30 mouse cellular contexts compared by ENCODE assay signal in genomic region chr9:121784801-121785200, GRCm38 (mm10). TPM values are rescaled to one million over a fixed set of nuclear protein-coding genes. Genes with fewer than 3 reads are reported as not detected.
"Had no signal": no experiment of that assay in that cellular context is flagged by ENCODE, and none has a peak within 500 bp of the region (broad histone marks: within the 10 kb centered on the region; RNA-seq: fewer than 3 reads in every experiment).

No protein-coding gene starts in this region.

- H3K9me3 ChIP-seq: heart, embryonic 13.5 days; hindbrain, embryonic 10.5 days; hindbrain, embryonic 12.5 days; intestine, embryonic 15.5 days; limb, embryonic 10.5 days; limb, embryonic 12.5 days; liver, embryonic 13.5 days; liver, embryonic 15.5 days had no signal

- DNase-seq: gastrocnemius, postnatal 10 days; gastrocnemius, postnatal 25 days; heart, adult 18-20 months; heart, postnatal 4 days; kidney, adult 18-20 months; kidney, adult 8-10 months; kidney, postnatal 10 days; kidney, postnatal 25 days; kidney, postnatal 4 days; liver; liver, embryonic 13.5 days; liver, postnatal 0 days had no signal

- H3K36me3 ChIP-seq: heart, embryonic 13.5 days; hindbrain, embryonic 10.5 days; hindbrain, embryonic 12.5 days; intestine, embryonic 15.5 days; limb, embryonic 10.5 days; limb, embryonic 12.5 days; liver, embryonic 13.5 days; liver, embryonic 15.5 days had no signal

- H3K4me1 ChIP-seq: hindbrain, embryonic 10.5 days; hindbrain, embryonic 12.5 days; intestine, embryonic 15.5 days; limb, embryonic 10.5 days; limb, embryonic 12.5 days; liver, embryonic 13.5 days; liver, embryonic 15.5 days had no signal

- H3K27ac ChIP-seq: heart, embryonic 13.5 days; hindbrain, embryonic 10.5 days; hindbrain, embryonic 12.5 days; hindbrain, embryonic 14.5 days; intestine, embryonic 15.5 days; layer of hippocampus, adult 2 months; left cerebral cortex, adult 2 months; limb, embryonic 10.5 days; limb, embryonic 12.5 days; liver, embryonic 13.5 days; liver, embryonic 15.5 days had no signal

- H3K4me2 ChIP-seq: heart, embryonic 11.5 days; heart, embryonic 13.5 days; hindbrain, embryonic 12.5 days; hindbrain, embryonic 14.5 days; intestine, embryonic 15.5 days; limb, embryonic 12.5 days; liver, embryonic 11.5 days; liver, embryonic 13.5 days; liver, embryonic 15.5 days had no signal

- H3K27me3 ChIP-seq: liver, embryonic 13.5 days; liver, embryonic 15.5 days had no signal

- ATAC-seq: hindbrain, embryonic 16.5 days; inflammation-experienced regulatory T-cells, adult 6 months; intestine, embryonic 15.5 days; intestine, postnatal 0 days; liver, postnatal 0 days had no signal

- H3K9ac ChIP-seq: heart, embryonic 13.5 days; hindbrain, embryonic 12.5 days; hindbrain, embryonic 14.5 days; intestine, embryonic 15.5 days; limb, embryonic 12.5 days; liver, embryonic 13.5 days; liver, embryonic 15.5 days; liver, postnatal 0 days had no signal

- H3K4me3 ChIP-seq: heart, embryonic 13.5 days; hindbrain, embryonic 10.5 days; hindbrain, embryonic 12.5 days; intestine, embryonic 15.5 days; layer of hippocampus, adult 2 months; left cerebral cortex, adult 2 months; limb, embryonic 10.5 days; limb, embryonic 12.5 days; liver, embryonic 13.5 days; liver, embryonic 15.5 days had no signal

RNA-seq across cellular contexts. Expression of gene Klhl40, which starts 7.4 kb away (rescaled TPM):
- polyA plus RNA-seq: inflammation-experienced regulatory T-cells, adult 6 months; liver, embryonic 11.5 days had no signal

RNA-seq across cellular contexts. Expression of gene Hhatl, which starts 7.5 kb away (rescaled TPM):
- total RNA-seq: granulocyte monocyte progenitor cell, adult 5-6 weeks had no signal
- polyA plus RNA-seq: hindbrain, embryonic 10.5 days; hindbrain, embryonic 14.5 days; inflammation-experienced regulatory T-cells, adult 6 months; kidney, embryonic 14.5 days; limb, embryonic 10.5 days; liver, embryonic 11.5 days; liver, postnatal 0 days had no signal

RNA-seq across cellular contexts. Expression of gene Zfp651, which starts 25.7 kb away (rescaled TPM):
- total RNA-seq: granulocyte monocyte progenitor cell, adult 5-6 weeks had no signal

RNA-seq across cellular contexts. Expression of gene Ccdc13, which starts 54.5 kb away (rescaled TPM):
- total RNA-seq: granulocyte monocyte progenitor cell, adult 5-6 weeks; heart, postnatal 25 days; heart, postnatal 4 days had no signal
- polyA plus RNA-seq: heart, embryonic 13.5 days; inflammation-experienced regulatory T-cells, adult 6 months; liver, embryonic 13.5 days; liver, embryonic 15.5 days; liver, postnatal 0 days had no signal
